In genomic region chr15:99590429-99591084, GRCm38 (mm10) we compare ENCODE assay signal across 9 mouse cellular contexts. TPM values are rescaled to one million over a fixed set of nuclear protein-coding genes. Genes with fewer than 3 reads are reported as not detected.
DNase-seq lines count a peak whose midpoint lies in the region; ATAC-seq and TF ChIP-seq lines count a peak whose summit lies in the region.
"Had no signal": no experiment of that assay in that cellular context is flagged by ENCODE, and none has a peak within 500 bp of the region (broad histone marks: within the 10 kb centered on the region; RNA-seq: fewer than 3 reads in every experiment).

TSS of gene Aqp5 (plus strand) at chr15:99590782.

- H3K9ac ChIP-seq in forebrain, postnatal 0 days: peak within 1 kb of the TSS; percentile 7; the same call in 1 of the 2 replicates
- H3K9ac ChIP-seq in lung, embryonic 14.5 days: no peak within 1 kb of the TSS; the same call in 1 of the 2 replicates
- H3K9ac ChIP-seq in stomach, postnatal 0 days (ENCODE audit: low read length): no peak within 1 kb of the TSS

- H3K4me3 ChIP-seq in E14TG2a.4 (replicated peaks; ENCODE audit: low read length): peak within 1 kb of the TSS; percentile 81
- H3K4me3 ChIP-seq in forebrain, postnatal 0 days (ENCODE audit: low read depth, low read length): peak within 1 kb of the TSS; percentile 42
- H3K4me3 ChIP-seq in lung, embryonic 14.5 days (ENCODE audit: low read depth, low read length): peak within 1 kb of the TSS; percentile 40
- peak within 1 kb of the TSS; percentile 35 for H3K4me3 ChIP-seq in stomach, postnatal 0 days (ENCODE audit: low read depth, low read length)

- WGBS in forebrain, postnatal 0 days: 2% methylated on average over 62 of the region's 83 CpGs
- 1% methylated on average over 78 of the region's 83 CpGs for WGBS in lung, embryonic 14.5 days
- WGBS in stomach, postnatal 0 days: 2% methylated on average over 47 of the region's 83 CpGs

- no peaks in the 10 kb centered on the region for H3K9me3 ChIP-seq in E14TG2a.4 (ENCODE audit: low read length)
- H3K9me3 ChIP-seq in forebrain, postnatal 0 days (ENCODE audit: low read length): 0 out of 2 replicates have a peak, but pooled peaks cover 2% of the 10 kb centered on the region
- no peaks in the 10 kb centered on the region for H3K9me3 ChIP-seq in lung, embryonic 14.5 days (ENCODE audit: low read depth, low read length)
- no peaks in the 10 kb centered on the region for H3K9me3 ChIP-seq in stomach, postnatal 0 days (ENCODE audit: control insufficient read depth, low read length)
- H3K9me3 ChIP-seq: G1E had no signal

- peak within 1 kb of the TSS; percentile 57 for H3K4me2 ChIP-seq in forebrain, postnatal 0 days (ENCODE audit: low read depth)
- peak within 1 kb of the TSS; percentile 68 for H3K4me2 ChIP-seq in lung, embryonic 14.5 days
- H3K4me2 ChIP-seq in stomach, postnatal 0 days (replicated peaks; ENCODE audit: low read depth): peak within 1 kb of the TSS; percentile 52

- peaks cover 40% of the 10 kb centered on the region for H3K4me1 ChIP-seq in E14TG2a.4 (replicated peaks; ENCODE audit: low read depth, low read length)
- H3K4me1 ChIP-seq in forebrain, postnatal 0 days (ENCODE audit: insufficient read depth): no peaks in the 10 kb centered on the region
- H3K4me1 ChIP-seq in lung, embryonic 14.5 days (ENCODE audit: insufficient read depth): no peaks in the 10 kb centered on the region; the same call in 1 of the 2 replicates
- no peaks in the 10 kb centered on the region for H3K4me1 ChIP-seq in stomach, postnatal 0 days (replicated peaks; ENCODE audit: control insufficient read depth, insufficient read depth)

- H3K27ac ChIP-seq in forebrain, postnatal 0 days (ENCODE audit: low read depth, low read length): no peak within 1 kb of the TSS
- no peak within 1 kb of the TSS for H3K27ac ChIP-seq in lung, embryonic 14.5 days (ENCODE audit: low read depth)
- H3K27ac ChIP-seq in stomach, postnatal 0 days (replicated peaks): no peak within 1 kb of the TSS

- peaks cover 97% of the 10 kb centered on the region for H3K27me3 ChIP-seq in E14TG2a.4 (ENCODE audit: insufficient read depth, low read length)
- H3K27me3 ChIP-seq in forebrain, postnatal 0 days (ENCODE audit: insufficient read depth, low read length): peaks cover 79% of the 10 kb centered on the region
- H3K27me3 ChIP-seq in lung, embryonic 14.5 days (ENCODE audit: insufficient read depth, low read length): peaks cover 90% of the 10 kb centered on the region
- peaks cover 34% of the 10 kb centered on the region for H3K27me3 ChIP-seq in stomach, postnatal 0 days (ENCODE audit: control insufficient read depth, insufficient read depth, low read length)

- TF ChIP-seq CTCF in E14TG2a.4 (conservative IDR thresholded peaks at IDR 0.05; ENCODE audit: low read length): no peak
- no peak for TF ChIP-seq CTCF in forebrain, postnatal 0 days (IDR thresholded peaks at IDR 0.05; ENCODE audit: low read depth)
- TF ChIP-seq CTCF in lung, embryonic 14.5 days (IDR thresholded peaks at IDR 0.05; ENCODE audit: low read depth): no peak
- no peak for TF ChIP-seq CTCF in stomach, postnatal 0 days (IDR thresholded peaks at IDR 0.05; ENCODE audit: low read depth)

- peak; percentile 80 for ATAC-seq in forebrain, postnatal 0 days
- peak; percentile 68 for ATAC-seq in lung, embryonic 14.5 days (ENCODE audit: insufficient read depth)
- peak; percentile 62; the same call in 1 of the 2 replicates for ATAC-seq in stomach, postnatal 0 days (ENCODE audit: low FRiP score, low TSS enrichment)

- intact Hi-C loops in left cerebral cortex, postnatal 10 days (cut with DNase I): no loop called here

- no peak for TF ChIP-seq EP300 in stomach, postnatal 0 days (optimal IDR thresholded peaks at IDR 0.05)

- H3K36me3 ChIP-seq in E14TG2a.4 (ENCODE audit: insufficient read depth, low read length): no peaks in the 10 kb centered on the region
- H3K36me3 ChIP-seq in forebrain, postnatal 0 days (ENCODE audit: insufficient read depth): no peaks in the 10 kb centered on the region
- no peaks in the 10 kb centered on the region for H3K36me3 ChIP-seq in lung, embryonic 14.5 days (ENCODE audit: insufficient read depth)
- H3K36me3 ChIP-seq in stomach, postnatal 0 days (ENCODE audit: control insufficient read depth, insufficient read depth, low read length): no peaks in the 10 kb centered on the region
- H3K36me3 ChIP-seq: G1E had no signal

- DNase-seq in embryo, embryonic 10 days (ENCODE audit: low spot score): peak; percentile 54
- DNase-seq in embryo, embryonic 9.5 days (ENCODE audit: extremely low spot score): no peak
- no peak for DNase-seq in forebrain, postnatal 0 days
- DNase-seq in lung, embryonic 14.5 days: peak; percentile 61
- DNase-seq in stomach, postnatal 0 days (ENCODE audit: low spot score): peak; percentile 49
- no peak for DNase-seq in layer of hippocampus, adult 9-10 months (ENCODE audit: low spot score)
- no peak for DNase-seq in left cerebral cortex, postnatal 10 days (ENCODE audit: extremely low spot score in 1 of 2, low spot score in 2 of 2)

RNA-seq across cellular contexts. Expression of gene Aqp5, which starts in this region (rescaled TPM):
- total RNA-seq in forebrain, postnatal 0 days (2014; rRNA removed): 0.46 and 0.76 TPM in 2 replicates
- polyA plus RNA-seq in forebrain, postnatal 0 days (2015; fragmentation: Nextera tagmentation; extraction: Ambion mirVana): 0.59 and 0.64 TPM in 2 replicates
- 0.93 and 1.0 TPM in 2 replicates for polyA plus RNA-seq in lung, embryonic 14.5 days (2014; fragmentation: Nextera tagmentation; extraction: Ambion mirVana)
- polyA plus RNA-seq in stomach, postnatal 0 days (2015; fragmentation: Nextera tagmentation; extraction: Ambion mirVana): 0.72 and 1.9 TPM in 2 replicates
- 1 to 10 TPM; 1.7 to 1.9 TPM for total RNA-seq in left cerebral cortex, postnatal 10 days (2021)
- polyA plus RNA-seq: G1E had no signal

Comparison
In these comparisons a context has a peak if more than half of its experiments do, and no peak if none do; other contexts are left out.
1. DNase-seq: peak in embryo, embryonic 10 days (single experiment), lung, embryonic 14.5 days (single experiment) and stomach, postnatal 0 days (single experiment); none in embryo, embryonic 9.5 days (single experiment), forebrain, postnatal 0 days (single experiment), layer of hippocampus, adult 9-10 months (single experiment) and left cerebral cortex, postnatal 10 days (0 of 2).
2. Peak in ATAC-seq, H3K4me3 ChIP-seq, H3K9ac ChIP-seq and H3K4me2 ChIP-seq in forebrain, postnatal 0 days; RNA of the gene not detected or under 1 TPM.
3. Peak in every context shown above with its lines, with median percentiles within 50 percentile points of each other: H3K4me3 ChIP-seq, ATAC-seq and H3K4me2 ChIP-seq.